24 mouse cellular contexts compared by ENCODE assay signal in genomic region chr5:23049083-23049663, GRCm38 (mm10).
"Had no signal": no experiment of that assay in that cellular context is flagged by ENCODE, and none has a peak within 500 bp of the region (broad histone marks: within the 10 kb centered on the region; RNA-seq: fewer than 3 reads in every experiment).

No protein-coding gene starts in this region.

- H3K27ac ChIP-seq: heart, embryonic 10.5 days; hindbrain, embryonic 13.5 days; hindbrain, embryonic 15.5 days; hindbrain, postnatal 0 days; kidney, embryonic 15.5 days; kidney, postnatal 0 days; layer of hippocampus, adult 2 months; limb, embryonic 13.5 days; limb, embryonic 15.5 days; liver, embryonic 12.5 days; liver, embryonic 14.5 days had no signal

- ATAC-seq: forebrain, postnatal 0 days; hindbrain, postnatal 0 days; liver, embryonic 12.5 days had no signal

- H3K36me3 ChIP-seq: heart, embryonic 10.5 days; heart, embryonic 12.5 days; hindbrain, embryonic 13.5 days; hindbrain, embryonic 15.5 days; kidney, embryonic 15.5 days; limb, embryonic 13.5 days; limb, embryonic 15.5 days; liver, embryonic 12.5 days had no signal

- H3K9ac ChIP-seq: forebrain, postnatal 0 days; heart, embryonic 12.5 days; hindbrain, embryonic 13.5 days; hindbrain, embryonic 15.5 days; kidney, embryonic 15.5 days; limb, embryonic 13.5 days; limb, embryonic 15.5 days; liver, embryonic 12.5 days; liver, embryonic 14.5 days had no signal

- H3K4me3 ChIP-seq: heart, embryonic 10.5 days; heart, embryonic 12.5 days; hindbrain, embryonic 13.5 days; hindbrain, embryonic 15.5 days; kidney, embryonic 15.5 days; layer of hippocampus, adult 2 months; limb, embryonic 13.5 days; limb, embryonic 15.5 days; liver, embryonic 12.5 days had no signal

- H3K27me3 ChIP-seq: heart, embryonic 12.5 days; hindbrain, embryonic 13.5 days; hindbrain, embryonic 15.5 days; kidney, embryonic 15.5 days; limb, embryonic 13.5 days; limb, embryonic 15.5 days; liver, embryonic 12.5 days had no signal

- H3K9me3 ChIP-seq: heart, embryonic 10.5 days; heart, embryonic 12.5 days; hindbrain, embryonic 13.5 days; hindbrain, embryonic 15.5 days; kidney, embryonic 15.5 days; limb, embryonic 13.5 days; limb, embryonic 15.5 days; liver, embryonic 12.5 days had no signal

- DNase-seq: forebrain, postnatal 0 days; gastrocnemius, postnatal 14 days; gastrocnemius, postnatal 36 days; heart, adult 18-20 months; heart, postnatal 10 days; heart, postnatal 36 days; kidney, adult 11 months; kidney, adult 2 months; kidney, adult 9 months; kidney, postnatal 14 days; kidney, postnatal 36 days; left cerebral cortex, postnatal 4 days had no signal

- H3K4me2 ChIP-seq: heart, embryonic 12.5 days; hindbrain, embryonic 13.5 days; hindbrain, embryonic 15.5 days; kidney, embryonic 15.5 days; limb, embryonic 13.5 days; limb, embryonic 15.5 days; liver, embryonic 12.5 days had no signal

- H3K4me1 ChIP-seq: heart, embryonic 10.5 days; heart, embryonic 12.5 days; hindbrain, embryonic 15.5 days; kidney, embryonic 15.5 days; limb, embryonic 13.5 days; limb, embryonic 15.5 days; liver, embryonic 12.5 days had no signal
